ENCODE assay signal across 15 mouse cellular contexts in genomic region chr6:12416976-12417375, GRCm38 (mm10).
"Had no signal": no experiment of that assay in that cellular context is flagged by ENCODE, and none has a peak within 500 bp of the region (broad histone marks: within the 10 kb centered on the region; RNA-seq: fewer than 3 reads in every experiment).

No protein-coding gene starts in this region.

- H3K4me1 ChIP-seq: neural tube, embryonic 15.5 days; stomach, embryonic 15.5 days had no signal

- H3K36me3 ChIP-seq: neural tube, embryonic 15.5 days; stomach, embryonic 15.5 days had no signal

- H3K4me3 ChIP-seq: neural tube, embryonic 15.5 days; stomach, embryonic 15.5 days had no signal

- H3K9ac ChIP-seq: neural tube, embryonic 15.5 days; stomach, embryonic 15.5 days had no signal

- H3K27ac ChIP-seq: neural tube, embryonic 15.5 days; stomach, embryonic 15.5 days; stomach, postnatal 0 days had no signal

- DNase-seq: retina, postnatal 1 day; right cerebral cortex, adult 18-20 months; right cerebral cortex, postnatal 14 days; right cerebral cortex, postnatal 25 days; right cerebral cortex, postnatal 4 days; spleen, adult 18-20 months; thymus, adult 18-20 months; thymus, adult 2 months; thymus, postnatal 14 days; thymus, postnatal 25 days; thymus, postnatal 36 days; thymus, postnatal 4 days had no signal

- H3K9me3 ChIP-seq: neural tube, embryonic 15.5 days; stomach, embryonic 15.5 days had no signal
